Mouse (Mus musculus): ENCODE results near the gene Bivm. TPM values are rescaled to one million over a fixed set of nuclear protein-coding genes. Genes with fewer than 3 reads are reported as not detected.

Bivm gene
- total and polyA plus RNA-seq, 3 experiments = 11.8 to 27.2 TPM; not detected in 1

GRCm38 (mm10) chr1:44120074-44120406, 1.3 kb downstream of the Bivm start:
- H3K9ac ChIP-seq (ENCODE audit: control insufficient read depth, low read depth, low read length, poor library complexity, severe bottlenecking) = peak overlapping the region; percentile 84
- H3K9me3 ChIP-seq (replicated peaks; ENCODE audit: insufficient read depth, low read length) = no peaks in the 10 kb centered on the region
- H3K36me3 ChIP-seq (ENCODE audit: control insufficient read depth in 1 of 2, insufficient read depth in 2 of 2, low read length in 2 of 2) = peaks cover 4 to 7% of the 10 kb centered on the region in 2 experiments
- H3K27me3 ChIP-seq (ENCODE audit: control insufficient read depth in 1 of 2, insufficient read depth in 2 of 2, low read length in 2 of 2) = no peaks in the 10 kb centered on the region
- peak overlapping the region; percentile 78 to 99 for H3K4me3 ChIP-seq (ENCODE audit: control insufficient read depth in 1 of 2, insufficient read depth in 1 of 2, low read depth in 2 of 2, low read length in 2 of 2)
- TF ChIP-seq CHD1 (IDR thresholded peaks at IDR 0.05; ENCODE audit: low read depth, low read length) (no peak), POLR2AphosphoS2 (IDR thresholded peaks at IDR 0.05; ENCODE audit: low read length) (no peak), KAT2A (conservative IDR thresholded peaks at IDR 0.05; ENCODE audit: low read depth, low read length) (no peak), BHLHE40 (IDR thresholded peaks at IDR 0.05; ENCODE audit: borderline replicate concordance, low read depth, low read length) (no peak)
- DNase-seq (ENCODE audit: low read depth, low spot score) = no peak
- H3K79me2 ChIP-seq (ENCODE audit: control insufficient read depth, insufficient read depth, low read length, poor library complexity) = peaks cover 16% of the 10 kb centered on the region
- peaks cover 2 to 6% of the 10 kb centered on the region in 2 experiments; a peak in 3 of 4 replicates for H3K4me1 ChIP-seq (ENCODE audit: control insufficient read depth in 1 of 2, insufficient read depth in 2 of 2, low read length in 2 of 2)
- H3K27ac ChIP-seq (ENCODE audit: control insufficient read depth, low read depth, low read length) = peak overlapping the region; percentile 76; the same call in 1 of the 2 replicates

DNA sequence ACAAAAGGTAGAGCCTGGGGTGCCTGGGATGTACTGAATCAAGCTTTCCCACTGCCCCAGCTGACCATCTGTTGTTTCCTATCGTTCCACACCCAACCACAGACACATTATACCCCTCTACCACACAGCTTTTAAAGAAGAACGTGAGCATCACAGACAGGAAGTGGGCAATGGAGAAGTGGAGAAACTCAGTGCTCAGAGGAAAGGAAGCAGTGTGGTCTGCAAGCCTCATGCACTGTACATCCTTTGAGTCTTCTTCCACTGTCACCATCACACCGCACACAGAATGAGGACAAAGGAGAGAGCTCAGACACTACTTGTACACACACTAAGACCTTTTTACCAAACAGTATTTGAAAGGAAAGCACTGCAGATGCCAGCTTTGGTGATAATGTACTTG, 3.5 kb downstream of the Bivm start:
- Histone ChIP-seq H3K36me3 (ENCODE audit: control insufficient read depth in 1 of 2, insufficient read depth in 2 of 2, low read length in 2 of 2) (peaks cover 0 to 6% of the 10 kb centered on the region in 2 experiments; a peak in 1 of 4 replicates), H3K9me3 (replicated peaks; ENCODE audit: insufficient read depth, low read length) (no peaks in the 10 kb centered on the region), H3K4me3 (ENCODE audit: control insufficient read depth in 1 of 2, insufficient read depth in 1 of 2, low read depth in 2 of 2, low read length in 2 of 2) (no peak overlapping the region), H3K79me2 (ENCODE audit: control insufficient read depth, insufficient read depth, low read length, poor library complexity) (peaks cover 14% of the 10 kb centered on the region), H3K27me3 (ENCODE audit: control insufficient read depth in 1 of 2, insufficient read depth in 2 of 2, low read length in 2 of 2) (no peaks in the 10 kb centered on the region), H3K9ac (ENCODE audit: control insufficient read depth, low read depth, low read length, poor library complexity, severe bottlenecking) (no peak overlapping the region), H3K27ac (ENCODE audit: control insufficient read depth, low read depth, low read length) (no peak overlapping the region), H3K4me1 (ENCODE audit: control insufficient read depth in 1 of 2, insufficient read depth in 2 of 2, low read length in 2 of 2) (peaks cover 2 to 4% of the 10 kb centered on the region in 2 experiments; a peak in 2 of 4 replicates)
- DNase-seq (ENCODE audit: low read depth, low spot score) = no peak
- TF ChIP-seq NELFE (IDR thresholded peaks at IDR 0.05; ENCODE audit: low read depth, low read length) = no peak
- no peak for TF ChIP-seq NRF1 (IDR thresholded peaks at IDR 0.05; ENCODE audit: insufficient read depth, low read depth, low read length, poor library complexity, severe bottlenecking)
- no peak for TF ChIP-seq POLR2AphosphoS5 (IDR thresholded peaks at IDR 0.05; ENCODE audit: borderline replicate concordance, low read depth, low read length)
- no peak for TF ChIP-seq GATA1 (IDR thresholded peaks at IDR 0.05; ENCODE audit: low read depth, low read length)
- no peak for TF ChIP-seq MEF2A (IDR thresholded peaks at IDR 0.05; ENCODE audit: extremely low read depth, insufficient replicate concordance, low read depth, low read length, poor library complexity, severe bottlenecking)
- no peak for TF ChIP-seq GABPA (IDR thresholded peaks at IDR 0.05; ENCODE audit: low read depth, low read length)
- TF ChIP-seq UBTF (IDR thresholded peaks at IDR 0.05; ENCODE audit: borderline replicate concordance, insufficient read depth, low read depth, low read length) = no peak
- no peak for TF ChIP-seq SMC3 (IDR thresholded peaks at IDR 0.05; ENCODE audit: low read depth, low read length)
- TF ChIP-seq ZMIZ1 (IDR thresholded peaks at IDR 0.05; ENCODE audit: low read depth, low read length) = no peak
- no peak for TF ChIP-seq CHD2 (IDR thresholded peaks at IDR 0.05; ENCODE audit: low read length)
- no peak for TF ChIP-seq ZC3H11A (IDR thresholded peaks at IDR 0.05; ENCODE audit: low read depth, low read length)
- TF ChIP-seq MXI1 (IDR thresholded peaks at IDR 0.05; ENCODE audit: low read depth, low read length) = no peak
- no peak for TF ChIP-seq ETS1 (IDR thresholded peaks at IDR 0.05; ENCODE audit: low read depth, low read length)
- TF ChIP-seq HCFC1 (IDR thresholded peaks at IDR 0.05; ENCODE audit: low read depth, low read length) = no peak
- TF ChIP-seq KAT2A (conservative IDR thresholded peaks at IDR 0.05; ENCODE audit: low read depth, low read length) = no peak
- TF ChIP-seq MAZ (IDR thresholded peaks at IDR 0.05; ENCODE audit: low read depth, low read length) = no peak
